Mouse (Mus musculus): ENCODE data around the gene Ipo13.

GRCm38 (mm10) chr4:117946639-117947305 lies 32.0 kb upstream of the Ipo13 start:
- TF ChIP-seq CTCF (IDR thresholded peaks at IDR 0.05; ENCODE audit: low read depth) (no peak), EP300 (IDR thresholded peaks at IDR 0.05; ENCODE audit: low read depth) (no peak)

Measured in heart, postnatal 0 days (tissue).